ENCODE assay signal across 12 mouse cellular contexts in genomic region chr1:158408124-158408523, GRCm38 (mm10). TPM values are rescaled to one million over a fixed set of nuclear protein-coding genes. Genes with fewer than 3 reads are reported as not detected.
A peak's percentile ranks its signal among the peaks of the same experiment; 100 is the strongest.
DNase-seq lines count a peak whose midpoint lies in the region; ATAC-seq lines count a peak whose summit lies in the region.
"Had no signal": no experiment of that assay in that cellular context is flagged by ENCODE, and none has a peak within 500 bp of the region (broad histone marks: within the 10 kb centered on the region; RNA-seq: fewer than 3 reads in every experiment).

No protein-coding gene starts in this region.

- no peak for DNase-seq in forebrain, embryonic 10.5 days (ENCODE audit: extremely low spot score, low spot score)
- DNase-seq in right cerebral cortex, adult 18-20 months: peak; percentile 73
- no peak for DNase-seq in right cerebral cortex, postnatal 14 days
- peak; percentile 50 to 60 for DNase-seq in left cerebral cortex, adult 9 months (ENCODE audit: low spot score in 2 of 2)
- DNase-seq in gastrocnemius, adult 8-10 months (ENCODE audit: low spot score in 2 of 2): no peak
- no peak for DNase-seq in adrenal gland, adult 2 months
- DNase-seq: heart, adult 11 months; lung, adult 18-20 months had no signal

- no peaks in the 10 kb centered on the region for H3K27me3 ChIP-seq in forebrain, embryonic 12.5 days
- no peaks in the 10 kb centered on the region for H3K27me3 ChIP-seq in forebrain, embryonic 10.5 days (ENCODE audit: poor library complexity, severe bottlenecking)

- H3K4me2 ChIP-seq in forebrain, embryonic 12.5 days: no peak overlapping the region

- no peak overlapping the region for H3K4me3 ChIP-seq in forebrain, embryonic 12.5 days (replicated peaks)
- H3K4me3 ChIP-seq in forebrain, embryonic 10.5 days: no peak overlapping the region

- no peak overlapping the region for H3K9ac ChIP-seq in forebrain, embryonic 12.5 days

- H3K4me1 ChIP-seq in forebrain, embryonic 12.5 days: peaks cover 23% of the 10 kb centered on the region
- H3K4me1 ChIP-seq in forebrain, embryonic 10.5 days: peaks cover 10% of the 10 kb centered on the region

- no peaks in the 10 kb centered on the region for H3K9me3 ChIP-seq in forebrain, embryonic 12.5 days
- H3K9me3 ChIP-seq in forebrain, embryonic 10.5 days: no peaks in the 10 kb centered on the region

- 56% methylated on average over 2 of the region's 2 CpGs for WGBS in forebrain, embryonic 12.5 days
- 68% methylated on average over 2 of the region's 2 CpGs for WGBS in forebrain, embryonic 10.5 days

- no peak overlapping the region for H3K27ac ChIP-seq in forebrain, embryonic 12.5 days
- no peak overlapping the region for H3K27ac ChIP-seq in forebrain, embryonic 10.5 days

- peaks cover 9% of the 10 kb centered on the region; the same call in 1 of the 2 replicates for H3K36me3 ChIP-seq in forebrain, embryonic 12.5 days (replicated peaks)
- H3K36me3 ChIP-seq in forebrain, embryonic 10.5 days (replicated peaks): no peaks in the 10 kb centered on the region

- ATAC-seq in forebrain, embryonic 12.5 days (ENCODE audit: low FRiP score): peak; percentile 58; the same call in 1 of the 2 replicates
- no peak for ATAC-seq in activated CD4-positive, CD25-positive, alpha-beta regulatory T cell, adult 4 months
- ATAC-seq: inflammation-experienced regulatory T-cells, adult 6 months; Patski had no signal

RNA-seq across cellular contexts. Expression of gene Astn1, which starts 46.1 kb away (rescaled TPM):
- 25.9 and 26.0 TPM in 2 replicates for polyA plus RNA-seq in forebrain, embryonic 12.5 days (2016; fragmentation: Nextera tagmentation; extraction: Ambion mirVana)
- polyA plus RNA-seq in forebrain, embryonic 10.5 days (2016; fragmentation: Nextera tagmentation; extraction: Ambion mirVana): 7.7 and 8.2 TPM in 2 replicates
- under 1 TPM in 1 of 2 experiments, not detected in 1; 0.16 TPM for polyA plus RNA-seq in activated CD4-positive, CD25-positive, alpha-beta regulatory T cell, adult 4 months (2017; shearing (Covaris generic))
- under 1 TPM; 0.11 to 0.70 (median 0.37) TPM for total RNA-seq in gastrocnemius, adult 8-10 months (2022)
- total RNA-seq in adrenal gland, adult 2 months (2021): 1 to 10 TPM; 8.5 to 8.6 TPM
- polyA plus RNA-seq in adrenal gland, adult 2 months (2012; rRNA removed): 4.2 and 7.4 TPM in 2 replicates
- polyA plus RNA-seq: inflammation-experienced regulatory T-cells, adult 6 months; Patski had no signal

RNA-seq across cellular contexts. Expression of gene Brinp2, which starts 52.0 kb away (rescaled TPM):
- 14.8 and 15.2 TPM in 2 replicates for polyA plus RNA-seq in forebrain, embryonic 12.5 days (2016; fragmentation: Nextera tagmentation; extraction: Ambion mirVana)
- polyA plus RNA-seq in forebrain, embryonic 10.5 days (2016; fragmentation: Nextera tagmentation; extraction: Ambion mirVana): 1.0 and 2.4 TPM in 2 replicates
- under 1 TPM in 1 of 2 experiments, not detected in 1; 0.13 TPM for polyA plus RNA-seq in activated CD4-positive, CD25-positive, alpha-beta regulatory T cell, adult 4 months (2017; shearing (Covaris generic))
- under 1 TPM; 0.19 to 0.54 (median 0.35) TPM for total RNA-seq in gastrocnemius, adult 8-10 months (2022)
- under 1 TPM; 0.55 to 0.59 TPM for total RNA-seq in adrenal gland, adult 2 months (2021)
- 0.22 and 0.79 TPM in 2 replicates for polyA plus RNA-seq in adrenal gland, adult 2 months (2012; rRNA removed)
- polyA plus RNA-seq: inflammation-experienced regulatory T-cells, adult 6 months; Patski had no signal

Comparison
In these comparisons a context has a peak if more than half of its experiments do, and no peak if none do; other contexts are left out.
1. DNase-seq: peak in right cerebral cortex, adult 18-20 months (single experiment) and left cerebral cortex, adult 9 months (2 of 2); none in forebrain, embryonic 10.5 days (single experiment), right cerebral cortex, postnatal 14 days (single experiment), gastrocnemius, adult 8-10 months (0 of 2) and adrenal gland, adult 2 months (single experiment).